Mouse (Mus musculus) erythroblast, adult 5-6 weeks (primary cell): ENCODE results near the gene Hist2h3c2. TPM values are rescaled to one million over a fixed set of nuclear protein-coding genes. Genes with fewer than 3 reads are reported as not detected.

ENCODE experiments used
- ATAC-seq: replicated peaks from 2 replicates; pipeline ENCODE4 v1.8.0; 2016; ENCODE audit warnings: moderate number of reproducible peaks, mild to moderate bottlenecking, moderate TSS enrichment, inconsistent platforms; ENCODE audit not compliant: poor library complexity, low FRiP score, severe bottlenecking
- total RNA-seq, 2 experiments: library from RNA; stranded (forward) in 1 of 2; stranded (reverse) in 1 of 2; fragments of 150-400 nt in 1 of 2; fragments of 200-764, 138-1000 nt in 1 of 2; gene quantifications; 2 replicates each; pipeline versions ENCODE4 v1.2.3 to v1.2.4; 2015 to 2017; ENCODE audit warnings: low replicate concordance in 2 of 2

The Hist2h3c2 gene
- total RNA-seq, 2 experiments from 2014 or later, result 97.2 to 139 TPM

DNA sequence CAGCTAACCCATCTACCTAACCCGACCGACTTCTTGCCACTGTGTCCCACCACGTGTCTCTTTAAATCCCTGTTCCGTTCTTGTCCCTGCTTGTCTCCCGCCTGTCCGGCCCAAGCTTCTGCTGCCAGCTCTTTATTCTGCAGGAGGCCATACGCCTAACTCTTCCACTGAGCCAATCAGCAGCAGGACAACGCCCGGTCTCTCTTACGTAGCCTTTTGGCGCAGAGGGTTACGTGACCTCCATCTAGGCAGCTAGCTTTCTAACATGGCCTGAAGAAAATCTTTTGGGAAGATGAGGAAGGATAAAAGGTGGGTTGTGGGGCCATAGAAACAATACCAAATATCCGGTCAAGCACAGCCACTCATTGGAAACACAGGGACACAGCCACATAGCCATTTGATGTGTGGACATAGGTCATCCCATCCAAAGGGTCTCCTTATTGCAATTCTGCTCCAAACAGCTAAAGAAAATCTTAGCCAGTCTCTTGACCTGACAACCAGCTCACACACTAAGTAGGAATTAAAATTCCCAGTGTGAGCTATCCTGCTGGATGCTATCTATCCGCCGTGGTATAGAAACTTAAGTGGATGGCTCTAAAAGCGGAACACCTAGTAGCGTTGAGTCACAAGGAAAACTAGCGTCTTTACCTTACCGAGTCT lies 23.4 kb upstream of the Hist2h3c2 start:
- peak; percentile 80 for ATAC-seq

DNA sequence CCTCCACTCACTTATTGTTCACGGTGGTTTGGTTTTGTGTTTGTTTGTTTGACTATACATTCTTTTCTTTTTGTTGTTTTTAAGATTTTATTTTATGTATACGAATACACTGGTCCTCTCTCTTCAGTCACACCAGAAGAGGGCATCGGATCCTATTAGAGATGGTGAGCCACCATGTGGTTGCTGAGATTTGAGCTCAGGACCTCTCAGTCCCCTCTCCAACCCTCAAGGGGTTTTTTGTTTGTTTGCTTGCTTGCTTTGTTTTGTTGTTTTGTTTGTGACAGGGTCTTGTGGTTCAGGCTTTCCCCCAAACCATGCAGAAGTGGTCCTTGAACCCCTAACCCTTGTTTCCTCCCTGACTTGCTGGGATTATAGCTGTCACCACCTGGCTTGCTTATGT lies 22.7 kb upstream of the Hist2h3c2 start:
- no peak for ATAC-seq

DNA sequence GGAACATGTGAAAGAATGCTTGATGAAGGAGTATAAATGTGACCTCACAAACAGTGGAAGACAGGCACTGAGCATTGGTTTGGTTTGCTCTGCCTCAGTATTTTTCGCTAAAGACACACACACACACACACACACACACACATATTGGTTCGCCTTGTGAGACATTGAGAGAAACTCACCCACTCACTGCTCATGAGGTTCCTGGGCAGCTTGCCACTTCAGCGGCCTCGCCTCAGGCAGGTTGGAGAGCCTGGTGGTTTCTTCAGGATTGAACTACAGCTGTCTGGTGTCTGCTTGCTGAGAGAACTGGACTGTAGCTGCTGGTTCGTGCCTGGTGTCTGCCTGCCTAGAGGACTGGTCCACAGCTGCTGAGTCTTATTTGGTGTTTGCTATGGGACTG lies 21.3 kb upstream of the Hist2h3c2 start:
- ATAC-seq, result no peak

DNA sequence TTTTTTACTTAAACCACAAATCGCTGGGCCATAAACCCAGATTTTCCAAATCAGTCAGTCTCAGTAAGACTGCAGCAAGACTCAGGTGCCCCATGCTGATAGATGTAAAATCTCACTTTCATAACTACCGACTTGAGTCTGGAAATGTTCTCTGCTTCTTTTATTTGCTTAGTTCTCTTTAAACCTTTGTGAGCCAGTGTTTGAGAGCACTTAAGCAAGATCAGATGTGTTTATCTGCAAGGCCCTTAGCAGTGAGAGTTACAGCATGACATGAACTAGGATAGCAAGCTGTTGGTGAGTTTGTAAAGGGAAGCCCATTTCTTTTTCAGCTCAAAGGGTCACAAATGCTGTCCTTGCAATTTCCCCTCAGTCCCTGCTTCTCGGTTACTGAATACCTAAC lies 18.3 kb upstream of the Hist2h3c2 start:
- ATAC-seq, result no peak

DNA sequence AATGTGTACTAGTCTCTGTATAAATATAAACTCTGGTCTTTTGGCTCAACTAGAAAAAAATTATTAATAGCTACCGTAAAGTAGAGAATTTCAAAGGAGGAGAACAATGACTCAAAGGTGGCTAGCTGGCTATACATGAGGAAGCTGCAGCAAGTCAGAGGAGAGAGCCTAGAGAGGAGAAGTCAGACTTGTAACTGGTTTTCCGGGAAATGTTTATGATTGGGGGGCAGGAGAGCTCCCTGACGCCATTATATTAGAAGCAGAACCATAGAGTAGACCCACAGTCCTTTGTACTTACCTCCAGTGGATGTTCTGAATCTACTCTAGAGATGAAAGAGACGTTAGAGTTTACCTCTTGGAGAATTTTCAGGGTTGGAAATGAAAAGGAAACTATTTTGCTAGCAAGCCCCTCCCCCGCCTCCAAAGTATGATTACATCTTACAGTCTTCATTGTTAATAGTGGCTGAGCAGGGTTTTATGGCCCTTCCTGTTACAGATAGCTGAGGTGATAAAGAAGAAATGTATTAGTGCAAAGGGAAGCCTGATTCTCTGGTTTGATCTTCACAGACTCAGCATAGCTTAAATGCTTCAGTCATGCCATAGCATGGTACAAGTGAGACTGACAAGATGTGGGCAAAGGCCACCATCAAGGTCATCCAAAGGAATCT lies 17.1 kb upstream of the Hist2h3c2 start:
- ATAC-seq, result no peak

DNA sequence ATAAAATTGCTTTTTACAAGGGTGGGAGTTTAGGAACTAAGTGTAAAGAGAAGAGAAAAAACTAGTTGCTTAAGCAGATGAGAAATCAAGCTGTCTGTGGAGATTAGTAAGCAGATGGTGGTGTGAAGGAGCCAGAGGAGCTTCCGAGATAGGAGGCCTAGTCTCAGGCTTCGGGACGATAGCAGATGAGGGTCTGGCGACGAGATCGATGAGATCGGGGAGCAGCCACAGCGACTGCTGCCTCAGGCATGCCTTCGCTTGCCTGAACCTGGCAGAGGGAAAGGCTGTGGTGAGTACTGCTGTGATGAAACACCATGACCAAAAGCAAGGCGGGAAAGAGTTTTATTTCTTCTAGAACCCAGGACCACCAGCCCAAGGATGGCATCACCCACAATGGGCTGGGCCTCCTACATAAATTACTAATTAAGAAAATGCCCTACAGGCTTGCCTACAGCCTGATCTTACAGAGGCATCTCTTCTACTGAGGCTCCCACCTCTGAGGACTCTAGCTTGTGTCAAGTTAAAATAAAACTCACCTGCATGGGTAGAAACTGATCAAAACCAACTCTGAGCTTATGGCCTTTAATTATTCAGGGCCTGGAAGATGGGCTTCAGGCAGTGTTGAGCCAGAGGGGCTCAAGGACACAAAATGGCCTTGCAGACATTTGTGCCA lies 15.9 kb upstream of the Hist2h3c2 start:
- peak; percentile 87 for ATAC-seq

DNA sequence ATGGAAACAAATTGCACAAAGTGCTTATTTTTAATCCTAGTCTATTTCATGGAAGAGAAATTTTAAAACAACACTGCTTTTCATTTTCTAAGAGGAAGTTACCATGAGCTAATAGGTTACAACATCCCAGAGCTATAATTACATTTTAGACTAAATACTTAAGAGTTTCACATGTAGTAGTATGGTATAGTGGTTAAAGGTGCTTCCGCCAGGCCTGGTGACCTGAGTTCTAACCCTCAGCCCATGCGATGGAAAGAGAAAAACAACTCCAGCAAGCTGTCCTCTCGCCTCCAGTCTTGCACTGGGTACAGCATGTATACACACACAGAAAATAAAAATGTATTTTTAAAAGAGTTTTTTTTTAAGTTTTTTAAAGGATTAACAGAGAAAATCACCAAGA lies 12.9 kb upstream of the Hist2h3c2 start:
- no peak for ATAC-seq

DNA sequence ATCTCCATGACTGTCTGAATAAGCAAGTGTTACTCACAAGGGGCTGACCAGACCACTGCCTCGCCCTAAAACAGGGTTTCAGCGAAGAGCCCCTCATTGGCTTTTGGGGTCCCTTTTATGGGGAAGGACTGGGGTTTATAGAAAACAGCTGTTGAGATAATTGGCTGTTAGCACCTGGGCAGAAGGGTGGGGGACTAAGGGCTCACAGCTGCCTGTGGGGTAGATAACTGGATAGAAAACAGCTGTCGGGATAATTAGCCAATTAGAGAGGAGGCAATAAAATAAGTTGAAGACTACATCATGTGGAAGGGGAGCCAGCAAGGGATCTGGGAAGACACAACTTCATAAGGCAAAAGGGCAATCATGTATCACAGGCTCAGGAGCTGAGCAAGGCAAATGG lies 12.0 kb upstream of the Hist2h3c2 start:
- ATAC-seq, result no peak

DNA sequence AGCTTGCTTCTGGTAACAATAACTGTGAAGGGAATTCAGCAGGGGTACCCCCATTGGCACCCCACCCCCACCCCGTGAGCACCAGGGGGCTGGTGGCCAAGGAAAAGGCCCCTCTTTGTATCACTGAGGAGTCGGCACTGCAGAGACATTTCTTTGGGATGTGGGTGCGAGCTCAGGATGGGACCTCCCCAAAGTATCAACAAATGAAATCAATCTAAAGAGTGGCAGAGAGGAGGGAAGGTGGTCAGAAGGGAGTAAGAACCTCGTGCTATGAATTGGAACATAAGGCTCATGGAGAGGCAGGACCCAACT lies 10.1 kb upstream of the Hist2h3c2 start:
- no peak for ATAC-seq

DNA sequence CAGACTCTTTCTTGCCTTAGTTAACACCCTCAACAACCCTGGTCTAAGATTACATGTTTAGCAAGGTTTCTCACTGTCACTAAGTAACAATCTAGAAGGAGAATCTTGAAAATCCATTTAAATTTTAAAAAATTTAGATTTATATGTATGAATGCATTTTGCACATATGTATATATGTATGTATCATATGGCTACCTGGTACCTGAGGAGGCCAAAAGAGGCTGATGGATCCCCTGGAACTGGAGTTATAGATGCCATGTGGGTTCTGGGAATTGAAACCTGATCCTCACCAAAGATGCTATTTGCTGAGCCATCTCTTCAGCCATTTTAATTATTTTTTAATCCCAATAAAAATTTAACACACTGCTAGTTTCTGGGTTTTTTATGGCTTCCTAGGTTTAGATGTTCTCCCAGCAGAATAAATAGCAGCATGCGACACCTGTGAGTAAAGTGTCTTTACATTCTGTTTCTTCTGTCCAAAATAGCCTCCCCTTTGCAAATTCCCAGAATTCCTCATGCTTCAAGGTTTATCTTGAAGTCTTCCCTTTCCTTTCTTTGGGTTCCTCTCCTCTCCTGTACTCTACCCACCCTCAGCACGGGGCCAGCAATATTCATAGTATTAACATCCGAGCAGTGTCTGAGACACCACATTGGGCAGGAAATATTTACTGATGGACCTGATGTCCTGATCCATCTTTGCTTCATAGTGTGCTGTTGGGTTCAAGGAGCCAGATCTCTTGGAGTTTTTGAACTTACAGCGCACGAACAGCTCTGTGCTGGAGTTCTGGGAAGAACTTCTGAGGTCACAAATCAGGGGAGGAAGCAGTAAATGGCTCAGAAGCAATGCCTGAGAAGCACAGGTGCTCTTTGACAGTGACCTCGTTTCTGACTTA lies 9.5 kb upstream of the Hist2h3c2 start:
- no peak for ATAC-seq

DNA sequence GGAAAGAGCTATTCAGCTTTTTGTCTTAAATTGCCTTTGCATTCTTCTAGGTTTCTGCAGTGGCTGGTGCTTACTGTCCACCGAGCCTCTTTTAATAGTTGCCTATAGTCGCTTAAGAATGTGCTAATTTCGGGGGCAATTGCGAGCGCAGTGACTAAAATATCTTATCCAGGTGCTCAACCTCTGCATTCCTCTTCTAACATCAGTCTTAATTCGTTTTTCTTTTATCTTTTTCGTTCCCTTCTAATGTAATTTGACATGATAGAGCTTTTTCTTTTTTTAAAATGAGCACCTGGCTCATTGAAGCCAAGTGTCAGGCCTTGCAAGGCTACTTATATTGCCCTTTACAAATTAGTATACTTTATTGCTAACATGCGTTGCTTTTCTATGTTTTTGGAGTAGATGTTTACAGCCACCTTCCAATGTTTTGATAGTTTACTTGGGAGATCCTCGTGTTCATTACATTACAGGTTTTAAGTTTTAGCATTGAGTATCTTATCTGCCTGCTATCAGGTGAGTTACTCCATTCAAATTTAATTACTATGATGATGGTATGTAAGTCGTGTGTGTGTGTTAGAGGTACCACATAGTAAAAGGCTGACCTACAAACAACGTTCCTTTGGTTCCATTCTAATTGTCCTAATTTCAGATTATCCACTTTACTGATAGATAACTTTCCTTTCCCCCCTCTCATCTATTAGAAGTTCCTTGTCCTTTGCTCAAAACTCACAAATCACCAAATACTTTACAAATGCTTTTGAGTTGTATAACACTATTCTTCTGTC lies 8.6 kb upstream of the Hist2h3c2 start:
- ATAC-seq, result no peak

DNA sequence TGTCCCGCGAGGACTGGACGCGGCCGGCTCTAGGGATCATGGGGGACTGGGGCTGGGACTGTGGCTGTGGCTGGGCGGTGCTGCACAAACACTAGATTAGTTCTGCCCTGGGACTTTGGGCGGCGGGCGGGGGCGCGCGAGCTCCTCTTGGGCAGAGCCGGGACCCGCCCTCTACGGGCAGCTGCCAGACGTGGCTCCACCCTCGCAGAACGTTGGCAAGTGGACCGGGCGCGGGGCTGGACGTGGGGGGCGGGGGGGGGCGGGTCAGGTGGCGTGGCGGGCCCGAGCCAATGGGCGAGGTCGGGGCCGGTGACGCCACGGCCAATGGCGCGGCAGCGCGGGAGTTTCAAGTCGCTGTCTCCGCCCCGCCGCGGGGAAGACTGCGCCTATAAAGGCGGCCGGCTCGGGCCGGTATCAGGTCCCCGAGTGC lies 7.5 kb upstream of the Hist2h3c2 start, which contains the start of gene Hist2h3c1:
Hist2h3c1 (plus strand) TSS at position 259 of the 430 bp plus-strand sequence.
- peak; percentile 70 for ATAC-seq

DNA sequence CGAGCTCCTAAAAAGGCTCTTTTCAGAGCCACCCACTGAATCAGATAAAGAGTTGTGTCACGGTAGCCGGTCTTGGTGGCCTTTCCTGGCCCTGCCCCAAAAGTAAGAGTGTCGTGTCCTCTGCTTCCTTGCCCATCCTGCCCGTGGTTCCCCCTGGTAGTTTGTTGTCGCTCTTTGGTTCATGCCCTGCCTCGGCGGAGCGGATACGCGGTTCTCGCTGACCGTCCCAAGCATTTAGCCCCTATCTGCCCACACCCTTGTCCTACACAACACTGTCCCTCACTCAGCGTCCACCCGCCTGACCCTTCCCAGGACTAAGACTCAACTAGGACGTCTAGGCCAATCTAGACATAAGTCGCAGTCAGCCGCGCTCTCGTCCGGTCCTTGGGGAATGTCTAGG lies 7.1 kb upstream of the Hist2h3c2 start:
- ATAC-seq, result peak; percentile 59

DNA sequence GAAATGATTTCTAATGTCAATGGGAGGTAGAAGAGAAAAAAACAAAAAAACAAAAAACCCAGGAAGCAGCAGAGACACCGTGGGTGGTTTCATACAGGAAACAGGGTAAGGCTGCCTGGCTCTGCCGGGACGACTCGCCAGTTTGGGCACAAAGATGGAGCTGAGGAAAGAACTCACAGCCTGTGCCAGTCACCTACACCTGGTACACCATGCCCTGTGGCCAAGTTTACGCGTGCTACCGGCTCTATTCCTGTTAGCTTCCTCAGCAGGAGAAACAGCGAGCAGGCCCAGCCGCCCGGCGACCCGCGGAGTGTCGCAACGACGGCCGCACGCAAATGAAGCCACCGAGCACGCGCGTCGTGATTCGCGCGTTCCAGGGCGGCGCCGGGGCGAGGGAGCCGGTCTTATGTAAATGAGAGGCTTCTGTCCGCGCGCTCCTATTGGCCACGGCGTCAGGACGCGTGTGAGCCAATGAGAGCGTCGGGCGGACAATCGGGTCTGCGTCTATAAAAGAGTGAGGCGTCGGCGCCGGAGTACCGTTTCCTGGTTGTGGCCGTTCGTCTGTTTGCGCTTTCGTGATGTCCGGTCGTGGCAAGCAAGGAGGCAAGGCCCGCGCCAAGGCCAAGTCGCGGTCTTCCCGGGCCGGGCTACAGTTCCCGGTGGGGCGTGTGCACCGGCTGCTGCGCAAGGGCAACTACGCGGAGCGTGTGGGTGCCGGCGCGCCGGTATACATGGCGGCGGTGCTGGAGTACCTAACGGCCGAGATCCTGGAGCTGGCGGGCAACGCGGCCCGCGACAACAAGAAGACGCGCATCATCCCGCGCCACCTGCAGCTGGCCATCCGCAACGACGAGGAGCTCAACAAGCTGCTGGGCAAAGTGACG lies 6.3 kb upstream of the Hist2h3c2 start, which contains the start of gene Hist2h2aa1:
Hist2h2aa1 (plus strand) TSS at position 495 of the 884 bp plus-strand sequence.
- peak; percentile 65 for ATAC-seq

DNA sequence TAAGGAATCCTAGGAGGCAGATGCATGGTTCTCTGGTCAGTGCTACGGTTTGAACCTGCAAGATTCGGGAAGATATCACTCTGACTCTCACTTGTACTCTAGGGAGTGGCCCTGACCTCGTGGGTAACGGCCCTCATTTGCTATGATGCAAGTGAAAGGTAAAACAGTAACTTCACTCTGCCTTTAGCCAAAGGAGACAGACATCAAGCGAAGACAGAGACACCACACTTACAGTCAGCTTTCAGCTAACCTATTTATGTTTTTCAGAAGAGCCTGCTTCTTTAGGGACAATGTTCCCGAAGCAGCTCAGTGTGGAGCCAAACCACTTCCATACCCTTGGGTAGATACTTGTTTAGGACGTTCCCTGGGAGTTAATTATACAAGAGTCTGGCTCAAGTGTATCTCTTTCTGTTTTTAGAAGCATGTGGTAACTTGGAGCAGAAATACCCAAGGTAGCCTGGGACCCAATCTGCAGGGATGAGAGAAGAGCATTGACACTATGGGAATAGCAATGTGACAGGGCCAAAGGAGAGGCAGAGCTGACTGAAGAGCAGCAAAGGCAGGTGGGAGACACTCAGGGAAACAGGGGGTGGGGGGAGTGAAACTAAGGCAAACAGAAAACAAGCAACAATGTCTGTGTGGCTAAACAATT lies 5.1 kb upstream of the Hist2h3c2 start:
- ATAC-seq, result no peak

DNA sequence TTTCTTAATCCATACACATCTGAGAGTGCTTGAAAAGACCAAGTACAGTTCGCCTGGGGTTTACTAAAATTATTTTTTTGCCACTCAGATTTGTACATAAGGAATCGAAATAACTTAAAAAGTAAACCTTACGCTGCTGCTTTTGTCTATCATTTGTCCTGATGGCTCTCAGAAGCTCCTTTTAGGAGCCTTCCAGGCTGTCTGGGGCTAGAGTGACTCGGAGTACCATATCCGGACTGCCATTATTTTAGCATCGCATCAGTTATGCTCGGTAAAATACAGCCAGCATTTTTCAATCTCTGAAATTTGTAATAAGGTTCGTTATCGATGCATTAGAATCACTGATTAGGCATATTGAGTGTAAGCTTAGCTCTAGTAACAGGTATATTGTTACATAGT lies 1.9 kb upstream of the Hist2h3c2 start:
- no peak for ATAC-seq

DNA sequence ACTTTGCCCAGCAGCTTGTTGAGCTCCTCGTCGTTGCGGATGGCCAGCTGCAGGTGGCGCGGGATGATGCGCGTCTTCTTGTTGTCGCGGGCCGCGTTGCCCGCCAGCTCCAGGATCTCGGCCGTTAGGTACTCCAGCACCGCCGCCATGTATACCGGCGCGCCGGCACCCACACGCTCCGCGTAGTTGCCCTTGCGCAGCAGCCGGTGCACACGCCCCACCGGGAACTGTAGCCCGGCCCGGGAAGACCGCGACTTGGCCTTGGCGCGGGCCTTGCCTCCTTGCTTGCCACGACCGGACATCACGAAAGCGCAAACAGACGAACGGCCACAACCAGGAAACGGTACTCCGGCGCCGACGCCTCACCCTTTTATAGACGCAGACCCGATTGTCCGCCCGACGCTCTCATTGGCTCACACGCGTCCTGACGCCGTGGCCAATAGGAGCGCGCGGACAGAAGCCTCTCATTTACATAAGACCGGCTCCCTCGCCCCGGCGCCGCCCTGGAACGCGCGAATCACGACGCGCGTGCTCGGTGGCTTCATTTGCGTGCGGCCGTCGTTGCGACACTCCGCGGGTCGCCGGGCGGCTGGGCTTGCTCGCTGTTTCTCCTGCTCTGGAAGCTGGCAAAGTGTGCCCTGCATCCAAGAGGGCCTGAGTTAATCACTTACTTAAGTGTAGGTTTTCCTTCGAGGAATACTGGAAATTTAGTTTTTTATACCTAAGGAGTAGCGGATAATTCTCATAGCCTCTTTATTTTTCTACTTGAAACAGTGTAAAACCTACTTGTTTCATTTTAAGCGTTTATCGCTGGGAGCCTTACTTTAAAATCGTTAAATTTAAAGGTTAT lies 1.2 kb upstream of the Hist2h3c2 start, which contains the start of gene Hist2h2aa2:
Hist2h2aa2 (minus strand) TSS at position 328 of the 850 bp plus-strand sequence.
- peak; percentile 61 for ATAC-seq
